Mouse (Mus musculus): ENCODE measurements at regions not wholly inside any gene's neighbourhood (a gene's known extent, or its start where the extent isn't known, plus 50 kb on each side); places are given as distances from the start of the nearest gene placed in this dataset.

DNA sequence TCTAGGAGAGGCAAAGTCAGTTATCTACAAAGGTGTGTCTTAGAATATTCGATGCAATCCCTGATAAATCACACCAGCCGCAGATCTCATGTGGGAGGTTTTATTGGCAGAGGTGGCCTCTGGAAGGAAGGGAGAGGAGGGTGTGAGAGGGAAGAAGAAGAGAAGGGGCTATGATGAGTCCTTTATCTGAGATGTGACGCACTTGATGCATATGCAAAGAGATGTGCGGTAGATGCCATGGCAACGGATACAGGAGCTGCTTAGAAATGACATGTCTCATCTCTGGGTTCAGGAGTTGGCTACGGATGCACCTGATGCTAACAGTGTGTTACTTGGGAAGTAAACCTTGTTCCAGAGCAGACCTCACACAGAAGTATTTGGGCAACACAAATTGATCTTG lies 718.6 kb upstream of the Gm21961 start:
- Histone ChIP-seq H3K27ac (ENCODE audit: low read depth) (no peak overlapping the region), H3K4me1 (ENCODE audit: insufficient read depth) (no peaks in the 10 kb centered on the region)
- TF ChIP-seq EP300 (IDR thresholded peaks at IDR 0.05; ENCODE audit: low read depth) (no peak), CTCF (IDR thresholded peaks at IDR 0.05; ENCODE audit: low read depth) (no peak)

DNA sequence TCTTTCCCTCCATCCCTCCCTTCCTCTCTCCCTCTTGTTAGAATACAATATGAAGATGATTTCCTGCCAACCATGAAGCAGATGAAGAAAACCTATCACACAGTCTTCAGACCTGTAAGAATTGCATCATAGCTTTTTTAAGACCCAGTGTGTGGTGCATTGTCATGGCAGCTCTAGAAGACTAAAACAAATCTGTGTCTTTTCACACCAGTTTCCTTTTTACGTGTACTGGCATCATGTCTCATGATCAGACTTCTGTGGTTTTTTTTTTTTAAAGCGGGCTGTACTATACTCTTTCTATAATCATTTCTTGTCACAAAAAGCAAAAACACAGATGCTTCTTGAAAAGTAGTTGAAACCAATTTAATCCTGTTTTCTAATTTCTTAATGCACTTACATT lies 716.6 kb upstream of the Gm21961 start:
- no peaks in the 10 kb centered on the region for H3K4me1 ChIP-seq (ENCODE audit: insufficient read depth)
- no peak overlapping the region for H3K4me3 ChIP-seq (ENCODE audit: low read depth, low read length)
- H3K36me3 ChIP-seq (replicated peaks; ENCODE audit: insufficient read depth, low read length): no peaks in the 10 kb centered on the region
- DNase-seq (no peak), ATAC-seq (no peak)
- no peak overlapping the region for H3K9ac ChIP-seq (replicated peaks)
- H3K27me3 ChIP-seq (ENCODE audit: insufficient read depth, low read length): no peaks in the 10 kb centered on the region
- H3K27ac ChIP-seq (ENCODE audit: low read depth): no peak overlapping the region
- TF ChIP-seq CTCF (IDR thresholded peaks at IDR 0.05; ENCODE audit: low read depth): no peak
- no peak for TF ChIP-seq EP300 (IDR thresholded peaks at IDR 0.05; ENCODE audit: low read depth)
- no peak overlapping the region for H3K4me2 ChIP-seq (ENCODE audit: low read depth, low read length)
- H3K9me3 ChIP-seq (ENCODE audit: low read length): no peaks in the 10 kb centered on the region
- 61% methylated on average over 2 of the region's 2 CpGs for WGBS (ENCODE audit: insufficient replicate concordance)

More for the DNA sequence above, 718.6 kb upstream of the Gm21961 start:
- 78% methylated on average over 6 of the region's 6 CpGs for WGBS (ENCODE audit: insufficient replicate concordance)
- no peak overlapping the region for H3K4me2 ChIP-seq (ENCODE audit: low read depth, low read length)
- H3K4me3 ChIP-seq (ENCODE audit: low read depth, low read length): no peak overlapping the region
- ATAC-seq (no peak), DNase-seq (no peak)
- no peaks in the 10 kb centered on the region for H3K9me3 ChIP-seq (ENCODE audit: low read length)
- H3K9ac ChIP-seq (replicated peaks): no peak overlapping the region
- H3K27me3 ChIP-seq (ENCODE audit: insufficient read depth, low read length): no peaks in the 10 kb centered on the region
- H3K36me3 ChIP-seq (replicated peaks; ENCODE audit: insufficient read depth, low read length): no peaks in the 10 kb centered on the region

GRCm38 (mm10) chr15:65727061-65727460 lies 712.4 kb upstream of the Gm21961 start:
- Histone ChIP-seq H3K4me2 (ENCODE audit: low read depth, low read length) (no peak overlapping the region), H3K9me3 (ENCODE audit: low read length) (no peaks in the 10 kb centered on the region), H3K4me3 (ENCODE audit: low read depth, low read length) (no peak overlapping the region), H3K36me3 (replicated peaks; ENCODE audit: insufficient read depth, low read length) (no peaks in the 10 kb centered on the region), H3K9ac (replicated peaks) (no peak overlapping the region), H3K27me3 (ENCODE audit: insufficient read depth, low read length) (no peaks in the 10 kb centered on the region), H3K4me1 (ENCODE audit: insufficient read depth) (no peaks in the 10 kb centered on the region), H3K27ac (ENCODE audit: low read depth) (no peak overlapping the region)
- DNase-seq: no peak
- TF ChIP-seq CTCF (IDR thresholded peaks at IDR 0.05; ENCODE audit: low read depth) (no peak), EP300 (IDR thresholded peaks at IDR 0.05; ENCODE audit: low read depth) (no peak)
- WGBS (ENCODE audit: insufficient replicate concordance): 37% methylated on average over 1 of the region's 1 CpGs
- ATAC-seq: no peak

DNA sequence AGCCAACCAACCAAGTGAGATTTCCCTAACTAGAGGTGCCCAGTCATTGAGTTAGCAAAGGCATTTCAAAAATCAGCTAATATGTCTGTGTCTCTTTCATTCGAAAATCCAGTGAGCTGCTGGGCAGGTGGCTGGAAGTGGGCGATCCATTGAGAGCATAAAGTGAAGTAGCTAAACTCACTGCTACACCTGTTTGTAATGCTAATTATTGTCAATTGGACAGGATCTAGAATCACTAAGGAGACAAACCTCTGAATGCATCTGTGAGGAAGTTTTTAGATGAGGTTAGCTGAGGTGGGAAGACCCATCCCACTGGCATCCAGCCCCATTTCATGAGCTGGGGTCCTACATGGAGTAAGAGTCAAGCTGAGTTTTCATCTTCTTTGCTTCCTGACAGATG lies 711.6 kb upstream of the Gm21961 start:
- WGBS (ENCODE audit: insufficient replicate concordance): 73% methylated on average over 2 of the region's 2 CpGs
- no peaks in the 10 kb centered on the region for H3K27me3 ChIP-seq (ENCODE audit: insufficient read depth, low read length)
- no peaks in the 10 kb centered on the region for H3K36me3 ChIP-seq (replicated peaks; ENCODE audit: insufficient read depth, low read length)
- TF ChIP-seq EP300 (IDR thresholded peaks at IDR 0.05; ENCODE audit: low read depth): no peak
- no peak for TF ChIP-seq CTCF (IDR thresholded peaks at IDR 0.05; ENCODE audit: low read depth)
- no peak overlapping the region for H3K27ac ChIP-seq (ENCODE audit: low read depth)
- H3K4me2 ChIP-seq (ENCODE audit: low read depth, low read length): no peak overlapping the region
- no peaks in the 10 kb centered on the region for H3K9me3 ChIP-seq (ENCODE audit: low read length)
- H3K4me1 ChIP-seq (ENCODE audit: insufficient read depth): no peaks in the 10 kb centered on the region
- no peak overlapping the region for H3K4me3 ChIP-seq (ENCODE audit: low read depth, low read length)
- H3K9ac ChIP-seq (replicated peaks): no peak overlapping the region
- DNase-seq (no peak), ATAC-seq (no peak)

GRCm38 (mm10) chr15:65703559-65703958 lies 688.9 kb upstream of the Gm21961 start:
- Histone ChIP-seq H3K27ac (ENCODE audit: low read depth) (no peak overlapping the region), H3K36me3 (replicated peaks; ENCODE audit: insufficient read depth, low read length) (no peaks in the 10 kb centered on the region), H3K4me2 (ENCODE audit: low read depth, low read length) (no peak overlapping the region), H3K4me1 (ENCODE audit: insufficient read depth) (no peaks in the 10 kb centered on the region), H3K4me3 (ENCODE audit: low read depth, low read length) (no peak overlapping the region), H3K9ac (replicated peaks) (no peak overlapping the region), H3K27me3 (ENCODE audit: insufficient read depth, low read length) (no peaks in the 10 kb centered on the region), H3K9me3 (ENCODE audit: low read length) (no peaks in the 10 kb centered on the region)
- 38% methylated on average over 3 of the region's 3 CpGs for WGBS (ENCODE audit: insufficient replicate concordance)
- no peak for ATAC-seq
- DNase-seq: no peak
- TF ChIP-seq CTCF (IDR thresholded peaks at IDR 0.05; ENCODE audit: low read depth): peak; percentile 41
- TF ChIP-seq EP300 (IDR thresholded peaks at IDR 0.05; ENCODE audit: low read depth): no peak

DNA sequence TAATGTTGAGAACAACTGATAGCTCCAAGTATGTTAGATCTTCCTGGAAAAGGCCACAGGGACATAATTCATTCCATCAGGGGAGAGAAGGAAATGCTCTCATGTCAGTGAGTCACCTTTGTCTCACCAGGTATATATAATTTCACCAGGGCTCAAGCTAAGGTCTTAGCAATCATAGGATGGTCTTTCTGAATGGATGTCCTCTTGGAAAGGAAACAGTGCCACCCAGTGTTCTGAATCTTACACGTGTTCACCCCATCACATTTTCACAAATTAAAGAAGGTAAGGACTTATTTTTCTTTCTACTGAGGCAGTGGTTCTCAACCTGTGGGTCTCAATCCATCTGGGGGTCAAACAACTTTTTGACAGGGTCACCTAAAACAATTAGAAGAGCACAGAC lies 686.8 kb upstream of the Gm21961 start:
- ATAC-seq: no peak
- no peak for DNase-seq
- WGBS (ENCODE audit: insufficient replicate concordance): 3% methylated on average over 1 of the region's 1 CpGs
- peak; percentile 16; the same call in 1 of the 2 replicates for TF ChIP-seq CTCF (IDR thresholded peaks at IDR 0.05; ENCODE audit: low read depth)
- no peak for TF ChIP-seq EP300 (IDR thresholded peaks at IDR 0.05; ENCODE audit: low read depth)
- H3K9ac ChIP-seq (replicated peaks): no peak overlapping the region
- no peak overlapping the region for H3K27ac ChIP-seq (ENCODE audit: low read depth)
- no peaks in the 10 kb centered on the region for H3K4me1 ChIP-seq (ENCODE audit: insufficient read depth)
- H3K27me3 ChIP-seq (ENCODE audit: insufficient read depth, low read length): no peaks in the 10 kb centered on the region
- no peaks in the 10 kb centered on the region for H3K9me3 ChIP-seq (ENCODE audit: low read length)
- H3K4me2 ChIP-seq (ENCODE audit: low read depth, low read length): no peak overlapping the region
- H3K4me3 ChIP-seq (ENCODE audit: low read depth, low read length): no peak overlapping the region
- H3K36me3 ChIP-seq (replicated peaks; ENCODE audit: insufficient read depth, low read length): no peaks in the 10 kb centered on the region

DNA sequence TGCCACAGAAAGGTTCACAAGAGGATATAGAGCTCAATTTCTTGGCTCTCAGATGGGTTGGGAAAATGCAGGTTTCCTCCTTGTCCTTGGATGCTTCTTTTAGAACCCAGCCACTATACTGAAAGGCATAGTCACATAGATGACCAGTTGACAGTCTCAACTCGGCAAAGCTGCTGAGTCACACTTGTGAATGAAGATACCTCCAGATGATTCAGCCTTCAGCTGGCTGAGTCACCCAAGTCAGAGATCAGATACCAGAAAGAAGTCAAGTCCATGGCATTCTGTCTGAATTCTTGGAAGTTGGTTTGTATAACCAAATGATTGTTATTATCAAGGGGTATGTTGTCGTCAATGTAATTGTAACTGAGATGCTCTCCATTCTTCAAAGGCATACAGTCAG lies 683.9 kb upstream of the Gm21961 start:
- DNase-seq: no peak

More for the DNA sequence above, 683.9 kb upstream of the Gm21961 start:
- Histone ChIP-seq H3K27me3 (ENCODE audit: insufficient read depth, low read length) (no peaks in the 10 kb centered on the region), H3K4me2 (ENCODE audit: low read depth, low read length) (no peak overlapping the region), H3K36me3 (replicated peaks; ENCODE audit: insufficient read depth, low read length) (no peaks in the 10 kb centered on the region), H3K4me1 (ENCODE audit: insufficient read depth) (no peaks in the 10 kb centered on the region), H3K9ac (replicated peaks) (no peak overlapping the region), H3K27ac (ENCODE audit: low read depth) (no peak overlapping the region), H3K4me3 (ENCODE audit: low read depth, low read length) (no peak overlapping the region), H3K9me3 (ENCODE audit: low read length) (no peaks in the 10 kb centered on the region)
- no peak for ATAC-seq
- WGBS (ENCODE audit: insufficient replicate concordance): 71% methylated on average over 2 of the region's 2 CpGs
- TF ChIP-seq EP300 (IDR thresholded peaks at IDR 0.05; ENCODE audit: low read depth) (no peak), CTCF (IDR thresholded peaks at IDR 0.05; ENCODE audit: low read depth) (no peak)

Measured in liver, postnatal 0 days (tissue).